Mouse (Mus musculus) testis, adult 2 months (tissue): ENCODE data around the gene Cd180.

ENCODE experiments used
- CTCF ChIP-seq: fragments of 200-500 bp; IDR thresholded peaks from 2 replicates; pipeline ENCODE4 v1.5.1; 2012; ENCODE audit warnings: low read depth, mild to moderate bottlenecking, inconsistent platforms, low read length, moderate library complexity; ENCODE audit not compliant: control insufficient read depth, insufficient read depth, insufficient replicate concordance
- POLR2A ChIP-seq: fragments of 200-500 bp; IDR thresholded peaks from 2 replicates; pipeline ENCODE4 v1.6.1; 2012; ENCODE audit warnings: low read depth, mild to moderate bottlenecking, inconsistent platforms, low read length, moderate library complexity; ENCODE audit not compliant: control insufficient read depth

GRCm38 (mm10) chr13:102674083-102674482 lies 19.3 kb upstream of the Cd180 start:
- TF ChIP-seq POLR2A (no peak), CTCF (no peak)
